Mouse (Mus musculus): ENCODE data around the gene Foxe1. TPM values are rescaled to one million over a fixed set of nuclear protein-coding genes. Genes with fewer than 3 reads are reported as not detected.

Gene Foxe1
- polyA plus RNA-seq, 1 experiment from 2014 or later: not detected

DNA sequence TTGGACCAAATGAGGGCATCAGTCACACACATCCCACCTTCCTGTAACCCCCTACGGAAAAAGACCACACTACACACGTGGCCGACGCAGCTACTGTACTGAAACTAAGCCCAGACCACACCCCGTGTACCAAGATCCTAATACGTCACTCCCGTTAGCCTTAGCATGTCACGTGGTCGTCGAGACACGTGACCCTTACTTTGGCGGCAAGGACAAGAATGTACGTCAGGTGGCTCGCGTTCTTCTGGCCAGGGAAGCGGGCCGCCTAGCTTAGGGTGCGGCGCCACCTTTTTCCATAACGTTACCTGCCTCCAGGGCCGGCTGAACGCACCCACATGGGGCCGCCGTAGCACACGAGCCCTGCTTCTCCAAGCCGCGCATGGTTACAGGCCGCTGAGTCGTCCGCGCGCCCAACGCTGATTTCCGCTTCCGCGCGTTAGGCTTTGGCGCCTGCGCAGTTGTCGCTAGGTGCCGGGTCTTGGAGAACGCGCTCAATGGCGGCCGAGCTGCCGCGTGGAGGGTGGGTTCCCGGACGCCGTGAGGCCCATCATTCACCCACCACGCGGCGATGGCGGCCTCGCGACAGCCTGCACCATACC is 45.7 kb downstream of the Foxe1 start, which contains the start of gene Trmo:
Gene Trmo, minus strand, starts transcription at position 425 of the 599 bp plus-strand sequence.
- peak within 1 kb of the TSS; percentile 96 for H3K9ac ChIP-seq (replicated peaks; ENCODE audit: low read length)
- no peaks in the 10 kb centered on the region for H3K27me3 ChIP-seq (ENCODE audit: insufficient read depth, low read length)
- H3K4me1 ChIP-seq (ENCODE audit: insufficient read depth, low read length): 0 out of 2 replicates have a peak, but pooled peaks cover 3% of the 10 kb centered on the region
- peak within 1 kb of the TSS; percentile 58 for H3K4me2 ChIP-seq (replicated peaks; ENCODE audit: low read depth, low read length)
- peak within 1 kb of the TSS; percentile 95 for H3K27ac ChIP-seq (ENCODE audit: low read length)
- H3K4me3 ChIP-seq (ENCODE audit: low read length): peak within 1 kb of the TSS; percentile 77
- WGBS: under 1% methylated on average over 56 of the region's 56 CpGs
- ATAC-seq (ENCODE audit: low FRiP score, low TSS enrichment): peak; percentile 96
- H3K9me3 ChIP-seq (ENCODE audit: low read length): no peaks in the 10 kb centered on the region
- H3K36me3 ChIP-seq (ENCODE audit: insufficient read depth, low read length): 0 out of 2 replicates have a peak, but pooled peaks cover 9% of the 10 kb centered on the region

DNA sequence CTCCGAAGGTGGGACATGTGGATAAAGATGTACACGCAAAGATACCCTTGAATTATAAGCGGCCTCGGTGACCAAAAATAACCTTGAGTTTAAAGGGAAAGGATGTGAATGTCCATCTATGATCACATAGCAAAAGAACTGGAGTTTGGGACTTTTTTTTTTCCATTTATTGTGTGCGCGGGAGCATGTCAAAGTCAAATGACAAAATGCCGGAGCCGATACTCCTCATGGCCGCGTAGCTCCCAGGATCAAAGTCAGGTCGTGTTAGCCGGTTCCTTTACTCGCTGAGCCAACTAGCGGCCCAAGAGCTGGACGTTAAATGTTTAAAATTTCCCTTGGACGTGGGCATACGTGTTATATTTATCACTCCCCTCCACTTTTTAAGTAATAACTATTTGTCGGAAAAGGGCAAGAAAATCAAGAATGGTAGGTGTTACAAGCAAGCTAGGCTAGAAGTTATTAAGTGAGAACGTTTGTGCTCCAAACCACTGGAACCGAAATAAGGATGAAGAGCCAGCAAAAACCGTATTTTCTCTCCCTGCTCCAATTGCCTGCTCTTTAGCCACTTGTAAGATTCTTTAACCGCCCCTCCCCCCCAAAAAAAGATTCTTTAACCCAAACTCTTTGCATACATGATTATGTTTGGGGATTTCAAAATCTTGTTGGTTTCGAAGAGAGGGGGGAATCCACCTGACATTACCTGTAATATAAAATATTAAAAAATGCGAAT is 46.4 kb downstream of the Foxe1 start:
- peak overlapping the region; percentile 95 for H3K27ac ChIP-seq (ENCODE audit: low read length)
- 0 out of 2 replicates have a peak, but pooled peaks cover 6% of the 10 kb centered on the region for H3K36me3 ChIP-seq (ENCODE audit: insufficient read depth, low read length)
- no peaks in the 10 kb centered on the region for H3K27me3 ChIP-seq (ENCODE audit: insufficient read depth, low read length)
- ATAC-seq (ENCODE audit: low FRiP score, low TSS enrichment): no peak
- H3K9ac ChIP-seq (replicated peaks; ENCODE audit: low read length): peak overlapping the region; percentile 96
- peak overlapping the region; percentile 58 for H3K4me2 ChIP-seq (replicated peaks; ENCODE audit: low read depth, low read length)
- H3K4me3 ChIP-seq (ENCODE audit: low read length): peak overlapping the region; percentile 77
- no peaks in the 10 kb centered on the region for H3K9me3 ChIP-seq (ENCODE audit: low read length)
- 2% methylated on average over 24 of the region's 24 CpGs for WGBS
- H3K4me1 ChIP-seq (ENCODE audit: insufficient read depth, low read length): 0 out of 2 replicates have a peak, but pooled peaks cover 3% of the 10 kb centered on the region

- ATAC-seq (ENCODE audit: low FRiP score, low TSS enrichment): 0 out of 2 replicates have a peak, but pooled peaks have one; percentile 24
These were observed 47.1 kb downstream of the Foxe1 start for GRCm38 (mm10) chr4:46390390-46390970.

DNA sequence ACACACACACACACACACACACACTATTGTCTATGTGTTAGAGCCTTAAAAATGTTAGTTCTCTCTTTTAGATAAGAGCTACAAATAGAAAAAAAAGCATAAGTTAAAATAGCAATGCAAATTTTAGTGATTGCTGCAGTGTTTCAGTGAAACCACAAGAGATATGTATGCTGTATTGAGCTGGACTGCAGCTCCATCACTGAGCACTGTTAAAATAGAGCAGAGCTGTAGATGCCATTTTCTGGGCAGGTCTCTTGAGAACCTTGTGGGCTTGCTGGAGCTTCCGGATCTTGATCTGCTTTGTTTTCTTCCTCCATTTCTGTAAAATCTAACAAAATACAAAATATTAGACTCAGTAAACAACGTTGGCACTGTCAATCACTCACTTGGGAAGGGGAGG is 51.0 kb downstream of the Foxe1 start:
- Histone ChIP-seq H3K4me3 (ENCODE audit: low read length) (no peak overlapping the region), H3K9me3 (ENCODE audit: low read length) (no peaks in the 10 kb centered on the region), H3K9ac (replicated peaks; ENCODE audit: low read length) (no peak overlapping the region), H3K27me3 (ENCODE audit: insufficient read depth, low read length) (no peaks in the 10 kb centered on the region), H3K27ac (ENCODE audit: low read length) (no peak overlapping the region), H3K4me2 (replicated peaks; ENCODE audit: low read depth, low read length) (no peak overlapping the region), H3K4me1 (ENCODE audit: insufficient read depth, low read length) (0 out of 2 replicates have a peak, but pooled peaks cover 3% of the 10 kb centered on the region), H3K36me3 (ENCODE audit: insufficient read depth, low read length) (no peaks in the 10 kb centered on the region)
- WGBS: 72% methylated on average over 2 of the region's 2 CpGs
- ATAC-seq (ENCODE audit: low FRiP score, low TSS enrichment): no peak

More at GRCm38 (mm10) chr4:46390390-46390970, 47.1 kb downstream of the Foxe1 start:
- Histone ChIP-seq H3K27ac (ENCODE audit: low read length) (no peak overlapping the region), H3K4me1 (ENCODE audit: insufficient read depth, low read length) (0 out of 2 replicates have a peak, but pooled peaks cover 3% of the 10 kb centered on the region), H3K9me3 (ENCODE audit: low read length) (no peaks in the 10 kb centered on the region), H3K9ac (replicated peaks; ENCODE audit: low read length) (peak overlapping the region; percentile 96; the same call in 1 of the 2 replicates), H3K4me2 (replicated peaks; ENCODE audit: low read depth, low read length) (peak overlapping the region; percentile 58), H3K4me3 (ENCODE audit: low read length) (peak overlapping the region; percentile 77), H3K36me3 (ENCODE audit: insufficient read depth, low read length) (0 out of 2 replicates have a peak, but pooled peaks cover 6% of the 10 kb centered on the region), H3K27me3 (ENCODE audit: insufficient read depth, low read length) (no peaks in the 10 kb centered on the region)
- whole genome bisulfite sequencing: 22% methylated on average over 9 of the region's 9 CpGs

GRCm38 (mm10) chr4:46395736-46396135 is 52.3 kb downstream of the Foxe1 start:
- H3K27me3 ChIP-seq (ENCODE audit: insufficient read depth, low read length): no peaks in the 10 kb centered on the region
- no peaks in the 10 kb centered on the region for H3K9me3 ChIP-seq (ENCODE audit: low read length)
- no peaks in the 10 kb centered on the region for H3K4me1 ChIP-seq (ENCODE audit: insufficient read depth, low read length)
- H3K9ac ChIP-seq (replicated peaks; ENCODE audit: low read length): no peak overlapping the region
- 24% methylated on average over 5 of the region's 5 CpGs for WGBS
- H3K4me2 ChIP-seq (replicated peaks; ENCODE audit: low read depth, low read length): no peak overlapping the region
- no peaks in the 10 kb centered on the region for H3K36me3 ChIP-seq (ENCODE audit: insufficient read depth, low read length)
- H3K27ac ChIP-seq (ENCODE audit: low read length): no peak overlapping the region
- H3K4me3 ChIP-seq (ENCODE audit: low read length): no peak overlapping the region
- no peak for ATAC-seq (ENCODE audit: low FRiP score, low TSS enrichment)

Other genes with a start within 250 kb of the Foxe1 start
- gene Ncbp1, start 205.0 kb upstream of the Foxe1 start, polyA plus RNA-seq (2015; fragmentation: Nextera tagmentation; extraction: Ambion mirVana): 90.6 and 90.9 TPM in 2 replicates
- 39.1 and 54.4 TPM in 2 replicates for gene Tstd2, start 204.9 kb upstream of the Foxe1 start, polyA plus RNA-seq (2015; fragmentation: Nextera tagmentation; extraction: Ambion mirVana)
- gene Xpa, start 147.3 kb upstream of the Foxe1 start, polyA plus RNA-seq (2015; fragmentation: Nextera tagmentation; extraction: Ambion mirVana): 20.7 and 21.1 TPM in 2 replicates
- gene Trmo, start 45.8 kb downstream of the Foxe1 start, polyA plus RNA-seq (2015; fragmentation: Nextera tagmentation; extraction: Ambion mirVana): 11.8 and 12.3 TPM in 2 replicates
- gene Hemgn, start 69.9 kb downstream of the Foxe1 start, polyA plus RNA-seq (2015; fragmentation: Nextera tagmentation; extraction: Ambion mirVana): 1.4 and 1.5 TPM in 2 replicates
- 284 and 308 TPM in 2 replicates for gene Anp32b, start 107.3 kb downstream of the Foxe1 start, polyA plus RNA-seq (2015; fragmentation: Nextera tagmentation; extraction: Ambion mirVana)
- 75.7 and 78.5 TPM in 2 replicates for gene Nans, start 145.6 kb downstream of the Foxe1 start, polyA plus RNA-seq (2015; fragmentation: Nextera tagmentation; extraction: Ambion mirVana)
- 2.1 and 2.9 TPM in 2 replicates for gene Trim14, start 192.5 kb downstream of the Foxe1 start, polyA plus RNA-seq (2015; fragmentation: Nextera tagmentation; extraction: Ambion mirVana)